Mouse (Mus musculus) neutrophil, adult 5-6 weeks (primary cell): ENCODE results near the gene Zfp260. TPM values are rescaled to one million over a fixed set of nuclear protein-coding genes. Genes with fewer than 3 reads are reported as not detected.

Source experiments
- ATAC-seq: fragments of 151-379, 151-347 bp; 2 replicates; pipeline ENCODE4 v1.8.0; 2017; ENCODE audit warnings: mild to moderate bottlenecking, moderate TSS enrichment; ENCODE audit not compliant: insufficient number of reproducible peaks, poor library complexity, low FRiP score, severe bottlenecking; ENCODE audit errors: extremely low read depth
- total RNA-seq: library from RNA; stranded (forward); fragments of 200-1000 nt; gene quantifications from 2 replicates; pipeline ENCODE4 v1.2.3, GENCODE M21; 2017

Gene Zfp260
- total RNA-seq: 42.7 and 44.6 TPM in 2 replicates

DNA sequence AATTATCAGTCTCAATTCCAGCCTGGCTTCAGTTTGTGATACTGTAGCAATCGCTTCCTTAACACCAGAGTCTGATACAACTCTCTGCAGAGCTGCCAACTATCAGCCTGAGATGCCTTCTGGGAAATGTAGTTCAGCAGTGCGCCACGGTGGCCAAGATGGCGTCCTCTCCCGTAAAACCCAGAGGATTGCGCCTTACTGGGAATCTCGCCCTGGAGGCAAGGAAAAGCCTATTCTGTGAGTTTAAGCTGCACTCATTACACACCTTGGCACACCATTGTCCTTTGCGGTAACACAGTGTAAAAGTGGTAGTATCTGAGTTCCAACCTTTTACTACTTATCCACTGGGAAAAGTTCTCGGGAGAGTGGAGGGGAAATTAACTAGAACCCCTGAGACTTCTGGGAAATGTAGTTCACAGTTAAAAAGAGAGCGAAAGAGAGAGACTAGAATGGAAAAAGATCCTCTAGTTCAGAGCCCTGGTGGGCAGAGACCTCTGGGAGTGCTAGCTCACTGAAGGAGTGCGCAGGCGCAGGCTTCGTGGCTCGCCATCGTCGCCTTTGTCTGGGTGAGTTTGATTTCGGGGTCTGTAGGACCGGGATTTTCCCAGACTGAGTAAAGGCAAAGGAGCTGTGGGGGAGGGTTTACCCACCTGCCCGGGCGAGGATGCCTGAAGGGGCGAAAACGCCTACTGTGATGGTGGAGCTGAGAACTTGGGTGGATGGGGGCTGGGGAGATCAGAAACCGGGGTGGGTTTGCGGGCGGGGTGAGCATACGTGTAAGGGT is at the start of gene Zfp260:
Zfp260 (plus strand) TSS at position 132 of the 784 bp plus-strand sequence.
- peak; percentile 57 for ATAC-seq

- no peak for ATAC-seq
Observed at GRCm38 (mm10) chr7:30048126-30048525, 46.5 kb upstream of the Zfp260 start.

DNA sequence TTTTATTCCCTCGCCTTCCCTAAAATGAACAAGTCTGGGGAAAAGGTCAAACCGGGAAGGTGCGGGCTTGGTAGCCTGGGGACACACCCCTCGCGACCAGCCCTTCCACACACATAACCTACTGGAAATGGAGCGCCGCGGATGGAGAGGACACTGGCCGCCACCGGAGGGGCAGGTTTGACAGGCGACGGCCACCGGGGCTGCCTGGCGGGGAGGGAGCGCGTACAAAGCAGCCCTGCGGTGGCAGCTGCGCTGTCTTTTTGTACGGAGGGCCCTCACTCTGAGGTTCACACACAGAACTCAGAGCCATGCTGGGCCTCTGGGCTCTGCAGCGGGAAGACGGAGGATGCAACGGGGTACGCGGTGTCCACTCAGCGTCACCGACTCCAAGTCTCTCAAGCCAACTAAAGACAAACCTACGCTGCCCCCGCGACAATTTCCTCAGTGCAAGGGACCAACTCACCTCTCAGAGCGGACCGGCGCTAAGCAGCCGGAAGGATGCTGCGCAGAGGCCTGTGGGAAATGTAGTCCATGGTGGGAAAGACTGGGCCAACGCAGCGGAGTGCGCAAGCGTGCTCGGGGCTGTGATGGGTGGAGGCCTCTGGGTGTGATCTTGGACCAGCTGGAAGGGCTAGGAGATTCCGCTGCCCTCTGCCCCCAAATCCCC is 43.6 kb upstream of the Zfp260 start, which contains the start of gene Zfp14:
Zfp14 (minus strand) TSS at position 499 of the 667 bp plus-strand sequence.
- ATAC-seq: peak; percentile 99

DNA sequence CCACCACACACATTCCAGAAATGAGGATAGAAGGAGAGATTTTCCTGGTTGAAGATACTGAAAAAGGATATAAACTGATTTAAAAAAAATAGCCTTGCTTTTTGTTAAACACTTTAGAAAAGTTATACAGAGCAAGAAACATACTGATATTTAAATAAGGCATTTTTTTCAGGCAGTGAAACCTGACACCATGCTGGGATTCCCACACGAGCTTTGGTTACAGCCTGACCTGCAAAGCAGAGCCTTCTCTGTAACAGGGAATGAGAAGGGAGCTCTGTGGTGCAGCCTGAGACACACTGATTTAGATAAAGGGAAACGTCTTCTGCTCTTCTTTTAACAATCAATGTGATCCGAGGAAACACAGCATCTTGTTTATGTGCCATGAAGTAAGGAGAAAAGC is 41.0 kb upstream of the Zfp260 start:
- ATAC-seq: no peak

- no peak for ATAC-seq
Observed at GRCm38 (mm10) chr7:30060341-30060740, 34.2 kb upstream of the Zfp260 start.

GRCm38 (mm10) chr7:30062478-30062877 is 32.1 kb upstream of the Zfp260 start:
- ATAC-seq: no peak

- ATAC-seq: 0 out of 2 replicates have a peak, but pooled peaks have one; percentile 23
Observed at GRCm38 (mm10) chr7:30064622-30065021, 30.0 kb upstream of the Zfp260 start.

GRCm38 (mm10) chr7:30072146-30073028 is 22.2 kb upstream of the Zfp260 start, which contains the start of gene Zfp82:
Zfp82 (minus strand) TSS chr7:30072900.
- ATAC-seq: peak; percentile 74

DNA sequence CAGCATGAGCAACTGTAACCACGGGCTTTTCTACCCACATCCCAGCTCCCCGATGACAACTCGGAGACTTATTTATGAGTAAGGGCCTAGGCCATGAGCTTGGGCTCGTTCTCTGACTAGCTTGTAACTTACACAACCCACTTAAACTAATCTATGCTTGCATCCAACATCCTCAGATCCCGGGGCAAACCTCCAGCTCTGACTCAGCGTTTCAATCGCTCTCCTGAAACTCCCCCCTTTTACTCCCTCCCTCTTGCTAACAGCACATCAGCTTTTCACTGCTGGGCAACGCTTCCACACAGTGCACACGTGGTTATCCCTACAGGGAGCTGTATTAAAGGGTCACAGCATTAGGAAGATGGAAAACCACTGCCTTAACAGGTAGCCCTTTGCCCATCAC is 8.1 kb upstream of the Zfp260 start:
- ATAC-seq: no peak

DNA sequence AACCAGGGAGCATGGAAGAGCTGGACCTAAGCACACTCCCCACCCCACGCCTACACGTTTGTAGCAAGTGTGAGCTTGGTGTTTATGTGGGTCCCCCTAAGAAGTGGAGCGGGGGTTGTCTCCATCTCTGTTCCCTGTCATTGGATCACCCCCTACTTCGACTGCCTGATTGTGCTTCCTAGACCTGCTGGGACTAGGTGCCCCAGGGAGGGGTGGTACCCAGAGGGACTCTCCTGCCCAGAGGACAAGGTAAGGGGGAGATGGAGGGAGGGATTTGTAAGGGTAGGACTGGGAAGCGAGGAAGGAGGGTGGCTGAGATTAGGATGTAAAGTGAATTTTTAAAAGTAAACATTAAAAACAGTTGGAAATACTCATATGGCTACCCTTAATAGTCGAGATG is 5.2 kb upstream of the Zfp260 start:
- no peak for ATAC-seq

DNA sequence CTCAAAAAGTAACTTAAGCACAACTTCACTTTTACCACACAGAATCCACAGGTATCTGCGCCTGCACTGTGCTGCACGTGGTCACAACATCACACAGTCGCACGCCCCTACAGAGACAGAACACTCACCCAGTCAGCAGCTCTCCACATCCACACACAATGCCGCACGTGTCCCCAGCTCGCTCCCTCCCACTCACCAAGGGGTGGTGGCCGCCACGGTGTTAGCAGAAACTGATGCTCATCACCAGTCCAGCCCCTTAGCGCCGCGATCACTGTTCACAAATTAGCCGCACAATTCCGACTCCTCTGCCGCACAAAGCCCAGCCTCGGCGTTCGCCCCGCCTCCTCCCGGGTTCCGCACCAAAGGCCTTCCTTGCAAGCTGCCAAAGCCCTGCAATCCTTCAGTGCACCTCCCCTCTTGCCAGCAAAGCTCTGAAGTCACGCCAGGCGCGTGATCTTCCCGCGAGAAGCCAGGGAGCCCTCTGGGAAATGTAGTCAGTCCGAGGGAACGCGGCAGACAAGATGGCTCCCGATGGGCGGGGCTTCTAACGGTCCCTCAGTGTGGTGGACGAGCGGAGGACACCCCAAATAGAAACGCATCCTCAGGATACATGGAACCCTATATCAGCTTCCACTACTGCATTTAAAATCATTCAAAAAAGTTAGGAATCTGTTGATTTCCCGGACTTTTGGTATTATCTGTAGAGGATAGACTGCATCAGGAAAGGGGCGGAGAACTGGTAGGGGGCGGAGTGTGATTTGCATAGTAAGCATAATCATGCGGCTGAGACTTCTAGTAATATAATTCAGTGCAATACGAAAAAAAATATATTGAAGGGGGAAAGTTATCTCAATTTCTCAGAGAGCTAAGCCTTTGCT is 4.2 kb upstream of the Zfp260 start, which contains the start of the genes Gm26920 and Zfp566:
Gm26920 (minus strand) TSS at position 319 of the 878 bp plus-strand sequence.
Zfp566 (minus strand) TSS at position 436 of the 878 bp plus-strand sequence.
- ATAC-seq: peak; percentile 91

- no peak for ATAC-seq
Observed at GRCm38 (mm10) chr7:30090970-30091585, 3.5 kb upstream of the Zfp260 start.

DNA sequence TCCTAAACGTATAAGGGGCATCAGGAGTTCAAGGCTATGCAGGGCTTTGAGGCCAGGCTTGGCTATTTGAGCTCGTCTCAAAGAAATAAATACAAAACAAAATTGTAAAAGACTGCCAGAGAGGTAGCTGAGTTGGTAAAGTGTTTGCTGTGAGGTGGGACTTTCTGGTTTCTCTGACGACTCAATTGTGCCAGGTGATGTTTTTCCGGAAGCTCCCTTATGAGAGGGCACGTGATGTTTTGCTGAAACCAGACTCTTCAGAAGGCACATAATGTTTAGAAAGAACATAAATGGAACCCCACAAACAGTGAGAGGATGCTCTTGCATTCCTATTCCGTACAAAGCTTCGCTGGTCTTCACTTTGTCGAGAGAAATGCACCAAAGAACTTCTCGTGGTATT is 1.9 kb upstream of the Zfp260 start:
- no peak for ATAC-seq

GRCm38 (mm10) chr7:30093918-30094415 is 610 bp upstream of the Zfp260 start:
- ATAC-seq: no peak

GRCm38 (mm10) chr7:30095551-30096125 is 1.1 kb downstream of the Zfp260 start:
- no peak for ATAC-seq

GRCm38 (mm10) chr7:30099297-30099696 is 4.7 kb downstream of the Zfp260 start:
- no peak for ATAC-seq

DNA sequence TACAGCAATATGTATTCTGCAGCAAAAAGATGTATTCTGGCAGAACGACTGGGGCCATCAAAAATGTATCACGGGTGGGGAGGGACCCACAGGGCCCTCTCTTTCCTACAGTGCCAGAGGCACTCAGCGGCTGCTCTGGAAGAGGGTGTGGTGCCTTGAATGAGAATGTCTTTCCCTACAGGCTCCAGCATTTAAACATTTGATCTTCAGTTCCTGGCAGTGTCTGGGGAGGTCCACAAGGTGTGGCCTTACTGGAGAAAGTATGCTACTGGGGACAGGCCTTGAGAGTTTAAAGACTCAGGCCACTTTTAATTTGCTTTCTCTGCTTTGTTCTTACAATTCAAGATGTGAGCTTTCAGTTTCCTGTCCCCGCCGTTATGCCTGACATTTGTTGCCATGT is 21.5 kb downstream of the Zfp260 start:
- no peak for ATAC-seq
